Mouse (Mus musculus): Measurements from ENCODE around the gene Cyba. TPM values are rescaled to one million over a fixed set of nuclear protein-coding genes. Genes with fewer than 3 reads are reported as not detected.

Cyba gene
- 165 and 175 TPM in 2 replicates for polyA plus RNA-seq (2014; fragmentation: Nextera tagmentation; extraction: Ambion mirVana)

DNA sequence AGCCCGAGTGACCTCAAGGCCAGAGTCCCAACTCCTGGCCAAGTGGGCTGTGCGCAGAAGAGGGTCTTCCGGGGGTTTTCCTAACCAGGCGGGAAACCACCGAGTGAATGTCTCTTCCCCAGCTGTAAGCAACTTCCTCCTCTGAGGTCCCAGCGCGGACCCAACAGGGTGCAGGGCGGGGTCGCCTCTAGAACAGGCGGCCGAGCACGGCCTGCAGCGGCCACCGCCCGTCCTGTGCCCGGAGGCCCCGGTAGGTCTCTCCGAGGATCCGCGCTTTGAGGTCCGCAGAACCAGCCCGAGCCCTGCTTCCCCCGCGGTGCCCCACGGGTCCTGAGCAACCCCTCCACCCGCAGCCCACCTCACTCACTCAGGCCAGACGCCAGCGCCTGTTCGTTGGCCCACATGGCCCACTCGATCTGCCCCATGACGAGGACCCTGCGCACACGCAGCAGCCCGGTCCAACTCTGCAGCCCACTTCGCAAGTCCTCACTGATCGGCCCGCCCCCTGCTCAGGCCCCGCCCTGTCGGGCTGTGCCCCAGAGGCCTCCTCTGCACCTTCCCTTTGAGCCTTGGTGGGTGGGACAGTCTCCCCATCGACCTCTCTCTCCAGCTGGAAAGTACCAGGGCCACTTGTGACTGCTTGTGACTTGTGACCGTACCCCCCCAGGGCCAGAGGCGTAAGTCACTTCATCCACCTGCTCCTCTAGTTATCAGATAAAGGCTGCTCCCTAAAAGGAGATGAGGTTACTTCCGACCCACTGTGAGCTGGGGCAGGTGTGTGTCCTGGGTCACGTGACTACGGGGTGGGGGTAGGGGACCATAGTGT, at the start of gene Cyba:
Gene Cyba (minus strand): TSS at position 488 of the 826 bp plus-strand sequence.
- peaks cover 8% of the 10 kb centered on the region; the same call in 1 of the 2 replicates for H3K4me1 ChIP-seq (ENCODE audit: insufficient read depth)
- WGBS, result 2% methylated on average over 45 of the region's 45 CpGs
- ATAC-seq (ENCODE audit: insufficient read depth), result peak; percentile 94

DNA sequence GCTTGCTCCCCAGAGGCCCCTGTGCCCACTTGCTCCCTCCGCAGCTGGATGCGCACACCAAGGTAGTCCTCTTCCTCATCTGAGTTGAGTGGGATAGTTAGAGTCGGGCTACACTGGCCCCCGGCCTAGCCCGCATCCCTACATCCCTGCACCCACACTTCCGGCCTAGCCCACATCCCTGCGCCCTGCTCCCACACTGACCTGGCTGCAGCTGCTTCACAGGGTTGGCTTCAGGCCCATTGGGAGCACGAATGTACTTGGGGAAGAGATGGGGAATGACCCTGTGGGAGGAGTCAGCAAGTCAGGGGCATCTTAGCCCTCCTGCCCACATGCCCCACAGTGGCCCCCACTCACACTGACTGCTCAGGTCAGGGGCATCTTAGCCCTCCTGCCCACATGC, 49.7 kb upstream of the Cyba start:
- DNase-seq, result no peak
- 83% methylated on average over 8 of the region's 8 CpGs for WGBS
- no peak overlapping the region for H3K27ac ChIP-seq (ENCODE audit: low read depth)
- H3K4me2 ChIP-seq, result no peak overlapping the region
- no peak overlapping the region for H3K9ac ChIP-seq
- no peaks in the 10 kb centered on the region for H3K4me1 ChIP-seq (ENCODE audit: insufficient read depth)
- no peak for TF ChIP-seq CTCF (IDR thresholded peaks at IDR 0.05; ENCODE audit: low read depth)
- no peak overlapping the region for H3K4me3 ChIP-seq (ENCODE audit: low read depth, low read length)
- H3K36me3 ChIP-seq (ENCODE audit: insufficient read depth), result peaks cover 95% of the 10 kb centered on the region
- H3K27me3 ChIP-seq (ENCODE audit: insufficient read depth, low read length), result no peaks in the 10 kb centered on the region
- H3K9me3 ChIP-seq (ENCODE audit: low read depth, low read length), result no peaks in the 10 kb centered on the region
- no peak for ATAC-seq (ENCODE audit: insufficient read depth)

More for the DNA sequence above, at the start of gene Cyba:
- Histone ChIP-seq H3K9me3 (ENCODE audit: low read depth, low read length) (no peaks in the 10 kb centered on the region), H3K27ac (ENCODE audit: low read depth) (peak within 1 kb of the TSS; percentile 81; the same call in 1 of the 2 replicates), H3K36me3 (ENCODE audit: insufficient read depth) (peaks cover 28% of the 10 kb centered on the region), H3K9ac (peak within 1 kb of the TSS; percentile 78), H3K4me2 (peak within 1 kb of the TSS; percentile 95), H3K27me3 (ENCODE audit: insufficient read depth, low read length) (no peaks in the 10 kb centered on the region), H3K4me3 (ENCODE audit: low read depth, low read length) (peak within 1 kb of the TSS; percentile 63)
- TF ChIP-seq CTCF (IDR thresholded peaks at IDR 0.05; ENCODE audit: low read depth), result no peak
- DNase-seq, result peak; percentile 85

DNA sequence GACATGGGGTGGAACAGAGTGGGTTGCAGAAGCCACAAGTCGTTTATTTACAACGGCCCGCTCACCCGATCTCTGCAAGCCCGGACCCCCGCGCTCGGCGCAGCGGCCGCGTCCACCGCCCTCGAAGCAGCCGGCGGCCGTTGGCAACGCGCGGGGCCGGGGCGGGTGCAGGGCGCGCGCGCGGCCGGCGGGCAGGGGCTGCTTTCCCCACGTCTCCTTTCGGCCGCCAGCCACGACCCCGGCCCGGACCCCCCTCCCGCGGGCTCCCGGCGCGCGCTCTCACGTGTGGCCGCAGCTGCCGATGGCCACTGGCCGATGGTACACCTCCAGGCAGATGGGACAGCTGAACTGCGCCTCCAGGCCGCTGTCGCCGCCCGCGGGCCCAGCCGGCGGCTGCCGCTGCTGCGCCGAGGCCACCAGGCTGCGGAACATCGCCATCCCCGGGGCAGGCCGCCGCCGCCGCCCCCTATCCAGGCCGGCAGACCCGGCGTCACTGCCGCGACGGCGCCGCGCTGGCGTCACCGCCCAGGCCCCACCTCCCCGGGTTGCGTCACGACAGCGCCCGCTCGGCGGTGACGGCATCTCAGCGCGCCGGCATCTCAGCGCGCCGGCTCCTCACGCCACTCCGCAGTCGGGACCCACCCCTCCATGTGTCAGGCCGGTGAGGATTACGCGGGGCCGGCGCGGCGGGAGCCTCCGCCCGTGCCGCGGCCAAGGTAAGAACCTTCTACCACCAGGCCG, 43.0 kb upstream of the Cyba start, which contains the start of the genes Rnf166 and Ctu2:
Gene Rnf166 (minus strand): TSS at position 485 of the 741 bp plus-strand sequence.
Gene Ctu2 (plus strand): TSS at position 564 of the 741 bp plus-strand sequence.
- H3K36me3 ChIP-seq (ENCODE audit: insufficient read depth), result peaks cover 41% of the 10 kb centered on the region
- peak within 1 kb of the TSS; percentile 84 for H3K9ac ChIP-seq
- H3K4me2 ChIP-seq, result peak within 1 kb of the TSS; percentile 93
- peak within 1 kb of the TSS; percentile 100 for H3K4me3 ChIP-seq (ENCODE audit: low read depth, low read length)
- no peaks in the 10 kb centered on the region for H3K27me3 ChIP-seq (ENCODE audit: insufficient read depth, low read length)
- under 1% methylated on average over 95 of the region's 103 CpGs for WGBS
- no peaks in the 10 kb centered on the region for H3K9me3 ChIP-seq (ENCODE audit: low read depth, low read length)
- H3K4me1 ChIP-seq (ENCODE audit: insufficient read depth), result no peaks in the 10 kb centered on the region
- TF ChIP-seq CTCF (IDR thresholded peaks at IDR 0.05; ENCODE audit: low read depth), result no peak
- ATAC-seq (ENCODE audit: insufficient read depth) (peak; percentile 89), DNase-seq (peak; percentile 95)
- peak within 1 kb of the TSS; percentile 63; the same call in 1 of the 2 replicates for H3K27ac ChIP-seq (ENCODE audit: low read depth)

DNA sequence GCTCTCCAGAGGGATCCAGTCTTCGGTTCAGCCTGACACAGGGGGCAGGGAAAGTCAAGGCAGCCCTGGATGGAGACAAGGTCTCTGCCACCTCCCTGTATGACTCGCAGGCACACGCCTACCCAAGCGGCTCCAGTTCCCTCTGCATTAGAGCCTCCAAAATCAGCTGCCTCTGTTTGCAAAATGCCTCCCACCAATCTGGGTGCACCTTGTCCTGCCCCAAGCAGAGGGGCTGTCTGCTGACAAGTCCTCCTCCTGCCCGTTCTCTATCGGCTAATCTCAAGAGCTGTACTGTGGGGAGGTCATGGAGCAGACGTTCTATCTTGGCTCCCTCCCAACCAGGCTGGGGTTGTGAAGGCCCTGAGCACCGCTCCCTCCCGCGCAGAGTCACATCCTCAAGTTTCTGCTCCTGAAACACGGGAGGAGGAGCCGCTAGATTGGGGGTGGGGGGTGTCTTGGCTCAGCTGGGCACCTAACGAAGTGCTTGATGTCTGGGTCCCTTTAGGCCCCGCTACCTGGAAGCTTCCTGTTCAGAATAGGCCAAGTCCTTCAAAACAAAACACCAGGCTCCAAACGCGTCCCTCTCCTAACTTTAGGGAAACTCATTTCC, 42.3 kb upstream of the Cyba start:
- Histone ChIP-seq H3K36me3 (ENCODE audit: insufficient read depth) (peaks cover 41% of the 10 kb centered on the region), H3K4me1 (ENCODE audit: insufficient read depth) (no peaks in the 10 kb centered on the region), H3K27me3 (ENCODE audit: insufficient read depth, low read length) (no peaks in the 10 kb centered on the region), H3K9ac (peak overlapping the region; percentile 84), H3K4me3 (ENCODE audit: low read depth, low read length) (peak overlapping the region; percentile 100), H3K4me2 (peak overlapping the region; percentile 93), H3K9me3 (ENCODE audit: low read depth, low read length) (no peaks in the 10 kb centered on the region), H3K27ac (ENCODE audit: low read depth) (0 out of 2 replicates have a peak overlapping the region, but pooled peaks have one; percentile 63)
- TF ChIP-seq CTCF (IDR thresholded peaks at IDR 0.05; ENCODE audit: low read depth), result no peak
- peak; percentile 18; the same call in 1 of the 2 replicates for ATAC-seq (ENCODE audit: insufficient read depth)
- WGBS, result 6% methylated on average over 16 of the region's 16 CpGs
- DNase-seq, result peak; percentile 57

DNA sequence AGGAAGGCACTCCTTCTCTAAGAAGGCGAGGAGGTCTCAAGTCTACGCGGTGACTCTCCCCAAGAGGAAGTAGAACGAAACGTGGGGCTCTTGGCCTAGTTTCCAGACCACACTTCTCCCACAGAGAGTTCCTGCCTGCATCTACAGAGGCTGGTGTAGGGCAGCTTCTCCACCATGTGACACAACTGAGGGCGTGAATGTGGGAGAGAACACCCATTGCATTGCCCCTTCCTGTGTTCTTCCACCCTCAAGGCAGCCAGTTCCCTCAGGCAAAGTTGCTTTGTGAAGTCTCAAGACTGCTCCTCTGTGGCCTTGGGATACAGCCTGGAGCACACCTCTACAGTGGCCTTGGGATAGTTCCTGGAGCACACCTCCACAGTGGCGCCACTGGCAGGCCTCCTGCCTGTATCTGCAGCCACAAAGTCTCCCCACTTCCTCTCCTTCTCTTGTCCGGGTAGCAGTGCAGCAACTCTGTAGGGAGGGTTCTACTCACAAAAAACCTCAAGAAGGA, 41.2 kb upstream of the Cyba start:
- Histone ChIP-seq H3K27me3 (ENCODE audit: insufficient read depth, low read length) (no peaks in the 10 kb centered on the region), H3K9me3 (ENCODE audit: low read depth, low read length) (no peaks in the 10 kb centered on the region), H3K4me1 (ENCODE audit: insufficient read depth) (no peaks in the 10 kb centered on the region), H3K4me2 (no peak overlapping the region; the same call in 1 of the 2 replicates), H3K27ac (ENCODE audit: low read depth) (no peak overlapping the region), H3K4me3 (ENCODE audit: low read depth, low read length) (0 out of 2 replicates have a peak overlapping the region, but pooled peaks have one; percentile 100), H3K9ac (no peak overlapping the region), H3K36me3 (ENCODE audit: insufficient read depth) (peaks cover 34% of the 10 kb centered on the region)
- DNase-seq (no peak), ATAC-seq (ENCODE audit: insufficient read depth) (no peak)
- TF ChIP-seq CTCF (IDR thresholded peaks at IDR 0.05; ENCODE audit: low read depth), result no peak
- 84% methylated on average over 8 of the region's 8 CpGs for WGBS

DNA sequence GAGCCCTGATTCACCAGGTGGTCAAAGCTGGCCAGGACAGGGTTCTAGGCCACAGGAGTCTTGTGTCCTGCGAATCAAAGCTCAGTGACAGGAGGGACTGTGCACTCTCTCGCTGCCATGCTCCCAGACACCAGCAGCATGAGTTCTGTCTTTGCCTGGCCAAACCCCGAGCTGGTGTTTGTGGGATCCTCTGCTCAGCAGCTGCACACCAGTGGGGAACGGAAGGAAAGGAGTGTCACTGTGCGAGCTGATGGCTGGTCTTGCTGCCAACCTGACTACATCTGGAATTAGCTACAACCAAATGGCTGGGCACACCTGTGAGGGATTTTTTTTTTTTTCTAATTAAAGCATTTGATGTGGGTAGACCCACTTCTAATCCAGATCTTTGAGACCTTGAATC, 38.0 kb upstream of the Cyba start:
- ATAC-seq (ENCODE audit: insufficient read depth), result no peak

More for the DNA sequence above, 38.0 kb upstream of the Cyba start:
- Histone ChIP-seq H3K4me2 (no peak overlapping the region), H3K9me3 (ENCODE audit: low read depth, low read length) (no peaks in the 10 kb centered on the region), H3K4me1 (ENCODE audit: insufficient read depth) (no peaks in the 10 kb centered on the region), H3K9ac (no peak overlapping the region), H3K36me3 (ENCODE audit: insufficient read depth) (peaks cover 52% of the 10 kb centered on the region), H3K27ac (ENCODE audit: low read depth) (no peak overlapping the region), H3K4me3 (ENCODE audit: low read depth, low read length) (no peak overlapping the region), H3K27me3 (ENCODE audit: insufficient read depth, low read length) (no peaks in the 10 kb centered on the region)
- no peak for TF ChIP-seq CTCF (IDR thresholded peaks at IDR 0.05; ENCODE audit: low read depth)
- WGBS, result 74% methylated on average over 5 of the region's 5 CpGs
- no peak for DNase-seq
